Mouse (Mus musculus) thymus, postnatal 14 days (tissue): Measurements from ENCODE around the gene Chrdl2.

Source experiments
- DNase-seq: peaks from one replicate; pipeline ENCODE4 v3.0.0; 2021

The Chrdl2 gene

DNA sequence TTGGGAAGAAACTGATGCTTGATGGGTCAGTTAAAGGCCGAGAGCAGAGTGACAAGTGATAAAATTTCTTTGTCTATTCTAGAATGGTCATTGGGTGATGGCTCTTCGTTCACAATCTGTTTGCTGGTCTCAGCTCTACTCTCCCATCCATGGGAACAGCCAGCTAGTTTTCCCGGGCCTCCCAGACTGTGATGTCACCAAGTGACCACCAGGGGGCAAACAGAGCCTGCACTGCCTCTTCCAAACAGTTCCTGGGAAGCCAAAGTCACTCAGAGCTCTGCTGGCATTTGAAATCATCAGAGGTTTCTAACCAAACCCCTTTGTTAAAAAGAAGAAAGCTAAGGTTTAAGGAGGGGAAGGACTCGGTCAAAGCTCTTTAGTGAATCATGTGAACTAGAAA, 17.2 kb upstream of the Chrdl2 start:
- DNase-seq, result peak; percentile 60

DNA sequence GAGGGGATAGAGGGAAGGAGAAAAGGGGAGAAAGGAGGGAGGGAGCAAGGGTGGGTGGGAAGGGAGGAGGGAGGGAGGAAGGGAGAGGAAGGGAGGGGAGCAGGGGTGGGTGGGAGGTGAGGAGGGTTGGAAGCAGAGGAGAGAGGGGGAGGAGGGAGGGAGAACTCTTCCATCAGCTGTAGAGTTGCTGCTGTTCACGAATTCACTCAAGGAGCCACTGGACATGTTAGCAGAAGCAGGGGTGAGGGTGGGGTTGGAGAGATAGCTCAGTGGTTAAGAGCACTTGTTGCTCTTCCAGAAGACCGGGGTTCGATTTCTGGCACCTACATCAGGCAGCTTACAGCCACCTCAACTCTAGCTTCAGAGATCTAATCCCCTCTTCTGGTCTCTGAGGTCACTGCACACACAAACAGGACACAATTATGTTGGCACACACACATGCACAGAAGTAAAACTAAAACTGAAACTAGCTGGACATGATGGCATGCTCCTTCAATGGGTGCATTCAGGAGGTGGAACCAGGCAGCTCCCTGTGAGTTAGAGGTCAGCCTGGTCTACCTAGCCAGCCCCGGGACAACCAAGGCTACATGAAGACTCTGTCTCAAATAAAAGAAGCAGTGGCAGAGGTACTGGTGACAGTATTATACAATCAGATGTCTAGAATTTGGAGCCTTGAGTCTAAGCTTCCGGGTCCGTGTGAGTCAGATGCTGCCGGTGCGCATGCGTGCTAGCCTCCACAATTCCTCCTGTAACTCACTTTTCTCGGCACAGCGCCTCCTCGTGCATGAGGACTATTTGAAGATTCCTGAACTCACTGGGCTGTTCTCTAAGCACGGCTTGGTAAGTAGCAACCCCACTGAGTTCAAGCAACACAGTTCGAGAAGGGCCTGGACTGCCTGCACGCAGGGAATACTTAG, 15.9 kb upstream of the Chrdl2 start:
- no peak for DNase-seq

DNA sequence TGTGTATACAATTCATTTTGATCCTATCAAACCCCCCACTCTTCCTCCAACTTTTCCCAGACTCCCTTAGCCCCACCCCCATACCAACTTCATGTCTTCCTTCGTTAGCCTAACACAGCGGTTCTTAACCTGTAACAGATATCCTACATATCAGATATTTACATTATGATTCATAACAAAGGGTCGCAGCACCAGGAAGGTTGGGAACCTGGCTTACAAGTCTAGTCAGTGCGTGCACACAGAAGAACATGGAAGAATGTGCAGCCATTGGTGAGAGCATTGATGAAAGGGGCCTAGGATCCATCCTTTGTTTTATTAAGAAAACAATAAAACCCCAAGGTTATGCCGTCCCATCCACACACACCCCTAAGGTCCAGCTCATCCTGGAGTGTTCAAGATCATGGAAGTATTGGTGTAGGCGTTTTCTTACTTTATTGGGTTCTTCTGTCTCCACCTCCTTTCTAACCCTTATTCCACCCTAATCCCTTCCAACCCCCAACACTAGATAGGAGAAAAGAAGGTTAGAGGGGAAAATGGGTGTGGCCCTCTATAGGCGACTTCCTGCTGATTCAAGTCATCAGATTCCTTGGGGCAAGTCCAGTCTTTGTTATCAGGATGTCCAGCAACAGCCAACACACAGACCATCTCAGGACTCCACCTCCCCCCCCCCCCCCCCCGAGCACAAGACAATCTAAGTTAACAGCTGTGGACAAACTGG, 14.8 kb upstream of the Chrdl2 start:
- DNase-seq, result no peak

DNA sequence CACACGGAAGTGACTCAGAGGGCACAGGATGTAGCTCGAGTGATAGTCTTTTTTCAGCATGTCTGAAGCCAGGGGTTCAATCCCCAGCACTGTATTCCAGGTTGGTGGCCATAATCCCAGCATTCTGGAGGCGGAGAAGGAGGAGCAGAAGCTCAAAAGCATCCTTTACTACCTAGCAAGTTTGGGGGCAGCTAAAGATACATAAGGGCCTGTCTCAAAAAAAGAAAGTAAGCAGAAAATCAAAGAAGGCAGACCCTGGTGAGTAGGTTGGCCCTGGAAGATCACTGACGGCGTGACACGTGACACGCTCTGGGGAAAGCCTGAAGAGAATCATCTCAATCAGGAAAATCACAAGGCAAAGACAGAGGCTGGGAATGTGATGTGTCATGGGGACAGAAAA, 12.8 kb upstream of the Chrdl2 start:
- DNase-seq, result no peak

DNA sequence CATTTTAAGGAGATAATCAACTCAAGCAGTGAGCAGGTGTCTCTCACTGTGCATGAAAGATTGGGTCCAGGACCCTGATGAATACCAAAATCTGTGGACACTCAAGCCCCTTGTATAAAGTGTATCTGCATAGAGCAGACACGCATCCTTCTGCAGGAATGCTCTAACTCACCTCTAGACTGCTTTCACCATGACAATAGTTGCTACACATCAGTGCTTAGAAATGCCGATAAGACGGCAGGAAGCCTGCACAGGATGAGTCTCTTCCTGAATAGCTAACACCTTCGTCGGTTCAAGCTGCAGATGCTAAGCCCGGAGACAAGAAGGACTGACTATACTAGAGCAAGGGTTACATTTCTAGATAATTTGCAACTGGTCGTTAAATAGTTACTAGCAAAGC, 10.8 kb upstream of the Chrdl2 start:
- no peak for DNase-seq

DNA sequence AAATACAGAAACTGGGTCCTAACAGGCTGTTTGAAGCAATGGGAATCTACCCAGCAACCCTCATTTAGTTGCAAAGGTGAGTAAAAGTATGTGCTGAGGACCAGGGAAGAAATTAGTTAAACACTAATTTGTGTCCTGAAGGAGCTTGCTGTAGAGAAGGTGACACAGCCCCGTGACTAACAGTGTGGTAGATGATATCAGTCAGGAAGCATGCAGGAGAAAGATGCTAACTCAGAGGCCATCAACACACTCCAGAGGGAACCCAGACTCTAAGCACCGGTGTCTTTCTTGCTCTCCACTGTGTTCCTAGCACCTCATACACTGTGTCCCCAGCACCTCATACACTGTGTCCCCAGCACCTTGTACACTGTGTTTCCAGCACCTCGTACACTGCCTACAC, 7.3 kb upstream of the Chrdl2 start:
- no peak for DNase-seq

DNA sequence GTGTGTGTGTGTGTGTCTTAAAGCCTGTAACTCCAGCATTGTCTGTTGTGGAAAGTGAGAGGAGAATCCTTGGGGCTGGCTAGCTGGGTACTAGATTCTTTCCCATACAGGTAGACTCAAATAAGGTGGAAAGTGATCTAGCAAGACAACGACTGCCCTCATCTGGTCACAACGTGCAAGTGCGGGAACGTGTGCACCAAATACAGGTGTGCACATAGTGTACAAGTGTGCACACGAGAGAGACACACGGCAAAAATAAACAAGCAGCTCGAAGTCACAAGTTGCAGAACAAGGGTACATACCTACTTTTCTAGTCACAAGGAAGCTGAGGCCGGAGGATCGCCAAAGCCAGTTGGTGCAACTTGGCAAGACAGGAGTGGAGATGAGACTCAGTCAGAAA, 2.2 kb upstream of the Chrdl2 start:
- DNase-seq, result peak; percentile 68

DNA sequence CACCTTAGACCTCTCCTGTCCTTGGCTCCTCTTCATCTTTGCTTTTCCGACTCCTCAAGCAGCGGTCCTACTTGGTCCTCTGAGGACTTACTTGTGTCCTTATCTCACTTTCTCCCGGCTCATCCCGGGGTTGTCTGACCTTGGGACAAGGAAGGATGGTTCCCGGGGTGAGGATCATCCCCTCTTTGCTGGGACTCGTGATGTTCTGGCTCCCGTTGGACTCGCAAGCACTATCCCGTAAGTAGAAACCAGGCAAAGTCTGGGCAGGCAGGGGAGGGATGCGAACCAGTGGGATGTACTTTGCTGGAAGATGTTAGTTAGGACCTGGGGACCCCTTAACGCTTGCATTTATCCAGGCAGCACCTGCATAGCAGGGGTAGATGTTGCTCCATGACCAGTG, 439 bp downstream of the Chrdl2 start:
- DNase-seq, result no peak

DNA sequence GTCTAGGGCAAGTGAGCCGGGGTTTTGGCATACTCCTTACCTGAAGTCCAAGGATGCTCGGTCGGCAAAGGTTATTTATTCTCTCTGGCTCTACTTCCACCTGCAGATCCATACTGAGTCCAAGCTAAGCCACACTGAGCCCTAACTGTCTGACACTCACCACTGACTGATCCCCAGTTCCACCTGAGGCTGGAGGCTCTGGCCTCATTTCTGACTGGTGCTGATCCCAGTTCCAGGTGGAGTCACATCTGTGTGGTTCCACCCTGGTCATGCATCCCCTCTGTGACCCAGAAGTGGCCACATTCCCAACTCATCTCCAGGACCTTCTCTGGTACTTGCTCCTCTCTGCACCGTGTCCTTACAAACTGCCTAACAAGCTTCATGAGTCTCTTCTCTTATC, 2.8 kb downstream of the Chrdl2 start:
- DNase-seq, result no peak

DNA sequence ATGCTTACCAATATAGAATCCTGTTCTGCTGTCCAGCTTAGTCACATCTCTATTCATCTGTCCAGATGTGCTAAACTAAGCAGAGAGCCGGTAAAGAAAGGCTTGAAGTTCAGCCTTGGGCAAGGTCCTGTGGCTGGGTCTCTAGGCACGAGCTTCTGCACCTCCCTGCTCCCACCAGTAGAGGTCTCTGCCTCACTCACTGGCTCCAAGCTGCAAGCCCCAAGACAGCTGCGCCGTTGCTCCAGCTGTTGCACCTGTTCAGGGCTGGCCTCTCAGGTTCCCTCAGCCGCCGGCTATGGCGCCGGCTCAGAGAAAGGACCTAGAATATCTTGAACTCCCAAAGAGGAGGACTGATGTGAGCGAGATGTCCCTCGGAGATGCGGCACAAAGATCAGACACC, 3.7 kb downstream of the Chrdl2 start:
- peak; percentile 86 for DNase-seq

DNA sequence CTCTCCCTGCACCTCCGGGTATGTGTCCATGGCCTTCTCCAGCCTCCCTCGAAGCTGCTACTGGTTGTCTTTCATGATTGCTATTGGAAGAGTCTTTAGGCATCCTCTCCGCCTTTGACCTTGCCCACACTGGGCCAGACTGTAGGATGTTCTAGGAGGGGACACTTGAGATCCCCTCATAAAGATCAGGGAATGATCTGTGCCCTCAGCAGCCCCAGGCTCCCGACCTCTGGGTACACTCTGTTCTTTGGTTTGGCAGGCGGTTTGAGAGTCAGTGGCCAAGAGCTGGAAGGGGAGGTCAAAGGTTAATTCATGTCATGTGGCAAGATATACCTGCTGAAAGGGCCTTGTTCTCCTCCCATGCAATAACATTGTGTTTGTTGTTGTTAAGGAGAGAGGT, 4.7 kb downstream of the Chrdl2 start:
- DNase-seq, result no peak

DNA sequence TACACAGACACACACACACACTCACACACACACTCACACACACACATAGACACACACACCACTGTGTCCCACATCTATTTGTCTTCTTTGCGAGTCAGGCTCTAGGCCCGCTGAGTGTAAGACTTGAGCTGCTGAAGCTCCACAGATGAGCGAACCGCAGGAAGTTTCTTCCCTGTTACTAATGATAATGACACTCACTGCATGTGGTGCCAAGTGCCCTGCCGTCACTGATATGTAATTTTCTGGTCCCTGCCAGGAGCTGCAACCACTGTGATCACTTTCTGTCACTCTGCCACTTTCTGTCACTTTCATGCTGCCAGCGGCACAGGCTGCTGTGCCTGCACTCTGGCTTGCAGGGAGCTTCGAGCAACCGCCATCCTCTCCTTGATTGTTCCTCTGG, 6.1 kb downstream of the Chrdl2 start:
- no peak for DNase-seq

DNA sequence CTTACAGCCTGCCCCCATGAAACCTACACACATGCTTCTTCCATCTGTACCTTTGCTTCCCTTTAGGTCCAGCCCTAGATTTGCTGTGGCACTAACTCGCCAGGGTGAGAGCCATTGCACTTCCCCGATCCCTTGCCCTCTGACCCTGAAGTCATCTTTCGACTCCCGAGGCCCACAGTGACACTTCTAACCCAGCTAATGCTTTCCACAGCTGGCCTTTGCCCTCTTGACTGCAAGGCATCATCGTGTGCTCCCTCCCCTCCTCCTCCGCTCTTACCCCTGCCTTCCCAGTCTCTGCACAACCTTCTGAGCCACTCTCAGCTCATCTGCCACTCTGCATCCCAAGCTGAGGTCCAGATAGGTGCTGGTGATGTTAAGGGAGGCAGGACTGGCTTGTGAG, 6.5 kb downstream of the Chrdl2 start:
- DNase-seq, result no peak

DNA sequence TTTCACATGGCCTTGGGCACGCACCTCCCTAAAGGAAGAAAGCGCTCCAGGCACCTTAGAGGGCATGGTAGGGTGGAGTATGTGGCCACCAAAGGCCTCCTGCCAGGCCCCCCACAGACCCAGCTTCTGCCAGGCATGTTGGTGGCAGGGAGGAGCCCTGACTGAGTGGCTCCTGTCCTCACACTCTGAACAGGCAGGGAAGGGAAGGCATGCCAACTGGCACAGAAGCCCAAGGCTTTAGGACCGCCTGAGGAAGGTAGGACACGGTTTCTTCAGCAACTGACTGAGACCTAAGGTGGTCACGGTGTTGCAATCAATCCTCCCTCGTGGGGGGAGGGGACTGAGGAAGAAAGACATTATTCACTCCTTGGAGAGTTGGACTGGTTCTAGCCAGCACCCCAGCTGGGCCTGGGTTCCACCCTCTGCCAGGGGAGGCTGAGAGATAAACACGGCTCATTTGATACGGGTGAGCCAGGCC, 8.2 kb downstream of the Chrdl2 start:
- DNase-seq, result no peak

DNA sequence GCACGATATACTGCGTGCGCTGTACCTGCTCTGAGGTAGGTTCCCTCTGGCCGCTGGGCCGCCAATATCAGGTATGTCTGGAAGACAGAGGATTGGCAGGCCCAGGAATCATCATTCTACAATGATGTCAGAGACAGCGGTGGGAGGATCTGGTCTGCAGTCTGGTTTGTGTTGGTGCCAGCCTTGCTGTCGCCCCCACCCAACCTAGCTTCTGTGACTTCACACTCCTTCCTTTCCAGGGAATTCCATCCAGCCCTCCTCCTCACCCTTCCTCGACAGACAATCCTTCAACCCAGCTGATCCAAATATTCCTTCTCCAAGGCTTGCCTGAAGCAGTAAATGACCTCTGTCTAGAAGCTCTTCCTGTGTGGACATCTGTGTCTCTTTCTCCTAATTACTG, 11.1 kb downstream of the Chrdl2 start:
- DNase-seq, result no peak

DNA sequence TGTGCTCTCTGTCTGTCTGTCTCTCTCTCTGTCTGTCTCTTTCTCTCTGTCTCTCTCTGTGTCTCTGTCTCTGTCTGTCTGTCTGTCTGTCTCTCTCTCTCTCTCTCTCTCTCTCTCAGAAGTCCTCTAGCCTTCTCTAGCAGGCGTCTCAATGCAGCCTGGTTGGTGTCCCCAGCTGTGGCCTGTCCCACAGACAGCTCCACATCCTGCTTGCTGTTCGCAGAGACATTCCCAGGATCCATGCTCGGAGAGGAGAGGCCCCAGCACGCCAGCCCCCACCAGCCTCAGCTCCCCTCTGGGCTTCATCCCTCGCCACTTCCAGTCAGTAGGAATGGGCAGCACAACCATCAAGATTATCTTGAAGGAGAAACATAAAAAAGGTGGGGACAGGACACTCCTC, 21.4 kb downstream of the Chrdl2 start:
- no peak for DNase-seq

DNA sequence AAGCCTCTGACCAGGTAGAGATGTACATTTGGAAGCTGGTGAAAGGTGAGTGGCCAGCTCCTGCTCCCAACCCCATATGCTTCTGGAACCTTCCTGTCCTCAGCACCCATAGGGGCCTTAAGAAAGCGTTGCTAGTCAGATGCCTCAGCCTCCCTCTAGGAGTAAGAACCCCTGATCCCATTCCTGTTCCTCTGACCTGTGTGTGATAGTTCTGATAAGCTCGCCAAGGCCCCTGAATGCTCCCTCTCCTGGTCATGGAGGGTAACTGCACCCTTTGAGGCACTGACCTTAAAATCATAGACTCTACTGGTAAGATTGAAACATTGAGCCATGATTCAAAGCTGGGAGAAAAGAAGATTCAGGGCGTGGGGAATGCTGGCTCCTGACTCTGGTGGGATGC, 23.3 kb downstream of the Chrdl2 start:
- DNase-seq, result peak; percentile 56

DNA sequence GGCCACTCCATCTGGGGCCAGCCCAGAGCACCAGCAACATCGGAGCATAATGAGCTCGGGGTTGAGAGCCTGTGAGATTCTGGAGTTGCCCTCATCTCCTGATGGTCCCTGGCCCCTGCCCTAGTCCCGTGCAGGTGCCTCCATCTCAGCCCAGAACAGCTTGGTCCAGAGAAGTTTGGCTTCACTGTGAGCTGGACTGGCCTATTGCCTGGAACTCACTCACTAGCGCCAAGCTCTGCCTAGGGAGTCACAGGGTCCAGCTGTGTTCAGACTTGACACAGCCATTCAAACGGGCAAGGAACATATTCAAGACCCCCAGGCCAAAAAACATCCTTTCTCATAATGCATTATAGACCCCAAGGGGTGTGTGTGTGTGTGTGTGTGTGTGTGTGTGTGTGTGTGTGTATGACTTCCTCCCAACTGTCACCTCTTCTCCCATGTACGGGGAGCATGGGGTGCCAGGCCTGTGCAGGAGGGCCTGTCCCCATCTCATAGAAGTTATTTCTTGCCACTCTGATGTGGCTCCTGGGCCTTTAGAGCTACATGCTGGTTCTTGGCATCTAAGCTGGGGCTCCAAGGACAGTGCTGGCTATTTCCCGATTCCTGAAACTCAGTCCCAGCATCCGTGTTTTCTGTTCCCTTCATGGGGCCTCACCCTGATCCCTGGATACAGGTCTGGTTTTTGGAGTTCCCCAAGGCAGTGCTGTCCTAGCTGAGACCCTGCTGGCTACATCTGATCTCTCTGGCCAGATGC, 25.2 kb downstream of the Chrdl2 start:
- DNase-seq, result no peak

DNA sequence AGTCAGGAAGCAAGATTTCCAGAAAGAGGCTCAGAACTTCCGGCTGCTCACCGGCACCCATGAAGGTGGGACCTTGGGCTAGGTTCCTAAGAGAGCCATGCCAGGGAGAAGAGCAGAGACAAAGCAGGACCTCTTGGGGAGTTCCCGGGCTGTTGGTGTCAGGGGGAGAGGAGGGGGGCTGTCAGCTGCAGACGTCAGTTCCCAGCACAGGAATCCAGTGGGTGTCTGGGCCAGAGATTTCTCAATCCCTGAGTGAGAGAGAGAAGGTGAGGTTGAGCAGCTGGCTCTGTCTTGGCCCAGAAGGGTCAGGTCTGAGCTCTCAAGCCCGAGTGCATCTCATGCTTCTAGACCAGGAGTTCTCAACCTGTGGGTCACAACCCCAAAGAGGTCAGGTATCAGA, 27.7 kb downstream of the Chrdl2 start:
- DNase-seq, result no peak

DNA sequence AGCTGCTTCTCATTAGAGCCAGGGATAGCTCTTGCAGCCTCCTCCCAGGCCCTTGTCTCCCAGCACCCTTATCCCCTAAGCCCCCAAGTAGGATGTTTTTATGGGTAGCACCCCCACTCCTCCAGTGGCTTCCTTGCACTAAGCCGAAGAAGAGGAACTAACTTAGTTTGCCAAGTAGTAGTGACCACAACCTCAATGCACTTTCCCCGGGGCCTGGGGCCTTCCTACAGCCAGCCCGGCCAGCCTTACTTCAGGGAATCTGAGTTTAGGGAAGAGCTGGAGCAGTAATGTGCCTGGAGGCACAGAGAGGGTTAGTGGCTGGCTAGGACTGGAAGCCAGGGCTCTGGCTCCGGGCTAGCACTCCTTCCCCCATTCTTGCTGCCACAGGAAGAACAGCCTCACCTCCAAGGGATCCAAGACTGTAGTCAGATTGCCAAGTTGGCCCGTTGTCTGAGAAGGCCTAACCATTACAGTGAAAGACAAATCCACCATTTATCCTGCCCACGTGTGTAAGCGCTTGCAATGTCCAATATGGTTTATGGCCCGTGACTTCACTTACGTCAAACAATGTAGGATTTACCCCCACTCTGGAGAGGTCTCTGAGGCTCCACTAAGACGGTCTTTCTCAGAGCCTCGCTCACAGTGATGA, 29.0 kb downstream of the Chrdl2 start:
- no peak for DNase-seq

DNA sequence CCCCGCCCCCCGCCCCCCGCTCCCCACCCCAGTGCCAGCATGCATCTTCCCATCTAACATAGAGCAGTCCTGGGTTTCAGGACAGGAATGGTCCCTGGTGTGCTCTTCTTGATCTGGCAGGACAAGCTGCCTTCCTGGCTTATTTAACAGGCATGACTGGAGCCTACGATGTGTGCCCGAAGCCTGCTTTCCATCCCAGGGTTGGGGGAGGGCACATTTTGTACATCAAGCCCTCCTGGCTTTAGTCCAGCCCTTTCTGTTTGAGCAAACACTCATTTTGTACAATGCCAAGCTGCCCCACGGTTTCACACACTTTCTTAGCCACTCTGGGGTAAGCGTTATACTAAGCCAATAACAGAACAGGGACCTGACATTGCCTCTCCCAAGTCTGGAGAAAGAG, 30.1 kb downstream of the Chrdl2 start:
- DNase-seq, result no peak

DNA sequence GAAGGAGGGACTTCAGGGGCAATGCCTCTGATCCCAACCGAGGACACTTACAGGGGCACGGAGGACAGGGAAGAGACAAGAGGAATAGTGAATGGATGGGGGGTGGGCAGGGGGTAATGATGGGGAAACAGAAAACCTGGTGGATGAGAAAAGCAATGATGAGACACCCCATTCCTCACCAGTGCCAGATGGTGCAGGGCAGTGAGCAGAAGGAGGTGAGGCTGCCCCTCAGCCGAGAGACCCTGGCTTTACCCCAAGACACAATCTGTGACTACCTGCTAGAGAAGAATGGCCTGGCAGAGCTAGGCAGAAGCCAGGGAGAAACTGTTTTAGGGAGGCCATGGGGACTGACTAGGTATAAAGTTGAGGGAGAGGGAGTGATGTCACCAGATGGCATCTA, 30.5 kb downstream of the Chrdl2 start:
- no peak for DNase-seq

DNA sequence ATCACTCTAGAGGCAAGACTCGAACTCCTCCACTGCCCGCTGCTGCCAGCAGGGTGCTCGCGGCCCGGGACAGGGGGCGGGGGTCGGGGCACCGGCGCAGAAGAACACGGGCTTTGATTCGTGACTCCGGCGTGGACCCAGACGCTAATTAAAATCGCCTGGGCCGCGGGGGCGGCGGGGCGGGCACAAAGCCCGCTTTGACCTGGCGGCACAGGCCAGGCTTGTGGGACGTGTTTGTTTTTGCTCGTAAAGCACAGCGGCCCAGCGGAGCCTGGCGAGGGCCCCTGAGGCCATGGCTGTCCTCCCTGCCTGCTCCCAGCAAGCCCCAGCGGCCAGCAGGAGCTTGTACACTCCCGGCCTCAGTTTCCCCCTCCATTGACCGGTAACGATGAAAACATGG, 36.1 kb downstream of the Chrdl2 start:
- no peak for DNase-seq
